Mouse (Mus musculus) naive thymus-derived CD4-positive, alpha-beta T cell, adult 2 months (primary cell): ENCODE results near the gene Ptpro.
A peak's percentile ranks its signal among the peaks of the same experiment; 100 is the strongest.
"Not testable (repeated sequence)": the region's sequence is repeated elsewhere in the genome, so short reads cannot be mapped to it uniquely, and the experiment has no call there.

Experiments
- DNase-seq: peaks from one replicate; pipeline ENCODE4 v3.0.0-alpha.2; 2011; ENCODE audit warnings: low read depth

Ptpro gene

DNA sequence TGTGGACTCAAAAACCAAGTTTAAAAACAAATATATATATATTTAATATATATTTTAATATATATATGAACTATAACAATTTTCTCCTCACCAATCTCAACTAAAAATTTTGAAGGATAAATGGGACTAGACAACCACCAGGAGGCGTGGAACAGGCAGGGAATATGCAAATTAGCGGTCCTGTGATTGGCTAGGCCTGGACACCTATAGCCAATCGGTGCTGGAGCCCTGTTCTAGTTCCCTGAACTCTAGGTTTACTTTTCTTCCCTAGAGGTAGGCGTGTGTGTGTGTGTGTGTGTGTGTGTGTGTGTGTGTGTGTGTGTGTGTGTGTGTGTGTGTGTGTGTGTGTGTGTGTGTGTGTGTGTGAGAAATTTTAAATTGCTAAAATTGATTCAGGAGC is 134.8 kb downstream of the Ptpro start:
- DNase-seq: no peak

DNA sequence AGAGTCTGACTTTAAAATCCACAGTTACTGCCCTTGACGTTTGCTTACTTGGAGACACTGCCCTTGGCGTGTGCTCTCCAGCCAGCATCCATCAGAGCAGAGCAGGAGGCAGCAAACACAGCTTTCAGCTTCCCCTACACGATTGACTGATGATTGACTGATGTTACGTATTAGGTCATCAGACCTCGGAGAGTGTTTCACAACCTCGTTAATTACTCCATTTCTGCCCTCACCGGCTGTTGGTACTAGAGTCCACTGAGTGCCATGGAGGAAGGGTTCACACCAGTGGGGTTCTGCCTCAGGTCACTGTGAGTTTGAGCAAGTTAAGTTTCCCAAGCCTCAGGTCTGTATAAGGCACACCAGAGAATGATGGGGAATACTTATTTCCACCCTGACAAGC is 143.0 kb downstream of the Ptpro start:
- DNase-seq: no peak

- DNase-seq: no peak
Observed at GRCm38 (mm10) chr6:137396106-137396793, 144.1 kb downstream of the Ptpro start.

DNA sequence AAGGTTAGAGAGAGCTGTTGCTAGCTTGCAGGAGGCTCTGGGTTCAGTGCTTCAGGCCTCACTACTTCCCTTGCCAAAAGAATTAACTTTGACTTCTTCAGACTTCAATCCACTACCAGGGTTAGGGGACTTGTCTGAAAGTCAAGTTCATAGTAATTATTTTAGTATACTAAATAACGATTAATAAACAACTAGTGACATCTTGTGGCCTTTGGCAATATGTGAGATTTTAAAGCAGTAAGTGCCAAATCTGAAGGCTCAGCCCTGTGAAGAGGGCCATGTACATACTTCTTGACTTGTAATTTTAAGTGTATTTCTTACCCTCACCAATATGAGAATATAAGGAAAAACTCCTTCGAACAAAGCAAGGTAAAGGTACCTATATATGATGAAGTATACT is 145.2 kb downstream of the Ptpro start:
- no peak for DNase-seq

- DNase-seq: no peak
Observed at GRCm38 (mm10) chr6:137404196-137404595, 152.1 kb downstream of the Ptpro start.

DNA sequence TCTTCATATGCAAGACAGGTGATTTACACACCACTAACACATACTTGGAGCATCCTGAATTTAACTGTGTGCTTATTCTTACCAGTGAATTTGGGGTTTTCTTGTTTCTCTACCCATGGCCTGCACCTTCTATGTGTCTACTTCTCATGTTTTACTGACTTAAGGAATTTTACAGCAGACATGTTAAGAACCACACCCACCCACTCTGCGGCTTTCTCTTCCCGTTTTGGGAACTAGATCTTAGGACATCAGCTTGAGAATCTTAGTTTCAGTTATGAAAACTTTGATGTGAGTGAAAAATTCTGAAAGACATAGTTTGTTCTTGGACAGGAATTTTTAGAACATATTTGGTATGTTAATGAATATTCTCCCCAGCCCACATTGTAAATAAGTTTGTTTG is 153.6 kb downstream of the Ptpro start:
- no peak for DNase-seq

DNA sequence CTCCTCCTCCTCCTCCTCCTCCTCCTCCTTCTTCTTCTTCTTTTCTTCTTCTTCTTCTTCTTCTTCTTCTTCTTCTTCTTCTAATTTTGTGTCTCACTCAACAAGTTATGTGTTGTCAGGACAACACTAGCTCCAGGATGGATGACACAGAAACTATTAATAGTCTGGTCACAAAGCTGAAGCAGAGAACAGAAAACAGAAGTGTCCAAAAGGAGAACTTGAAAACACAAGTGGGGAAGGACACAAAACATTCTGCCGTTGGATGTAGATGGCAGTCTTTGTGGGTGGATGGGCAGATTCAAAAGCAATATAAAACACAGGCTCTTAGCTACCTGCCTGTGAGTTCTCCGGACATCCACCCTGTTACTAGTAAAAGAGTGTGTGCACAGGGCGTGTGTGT is 158.4 kb downstream of the Ptpro start:
- DNase-seq: peak; percentile 5

DNA sequence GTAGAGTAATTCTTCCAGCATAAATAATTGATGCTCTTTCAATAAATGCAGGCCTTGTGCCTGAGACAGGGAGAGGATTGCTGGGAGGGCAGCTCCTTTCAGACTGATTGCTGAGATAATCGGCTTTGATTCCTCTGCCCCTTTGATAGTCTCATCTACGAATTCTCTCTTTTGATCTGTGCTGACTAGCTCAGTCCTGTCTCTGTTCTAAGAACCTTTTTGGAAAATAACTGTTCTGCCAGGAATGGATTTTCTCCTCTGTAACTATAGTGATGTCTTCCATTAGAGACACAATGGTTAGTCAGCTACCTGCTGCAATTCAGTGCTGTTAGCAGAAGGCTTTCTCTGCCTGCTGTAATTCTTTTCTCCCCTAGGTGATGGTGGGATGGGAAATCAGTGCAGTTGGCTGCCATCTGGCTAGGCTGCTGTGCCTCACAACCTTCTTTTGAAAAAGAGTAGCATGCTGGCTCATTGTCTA is 159.8 kb downstream of the Ptpro start:
- DNase-seq: no peak

GRCm38 (mm10) chr6:137413045-137413444 is 160.9 kb downstream of the Ptpro start:
- DNase-seq: no peak

DNA sequence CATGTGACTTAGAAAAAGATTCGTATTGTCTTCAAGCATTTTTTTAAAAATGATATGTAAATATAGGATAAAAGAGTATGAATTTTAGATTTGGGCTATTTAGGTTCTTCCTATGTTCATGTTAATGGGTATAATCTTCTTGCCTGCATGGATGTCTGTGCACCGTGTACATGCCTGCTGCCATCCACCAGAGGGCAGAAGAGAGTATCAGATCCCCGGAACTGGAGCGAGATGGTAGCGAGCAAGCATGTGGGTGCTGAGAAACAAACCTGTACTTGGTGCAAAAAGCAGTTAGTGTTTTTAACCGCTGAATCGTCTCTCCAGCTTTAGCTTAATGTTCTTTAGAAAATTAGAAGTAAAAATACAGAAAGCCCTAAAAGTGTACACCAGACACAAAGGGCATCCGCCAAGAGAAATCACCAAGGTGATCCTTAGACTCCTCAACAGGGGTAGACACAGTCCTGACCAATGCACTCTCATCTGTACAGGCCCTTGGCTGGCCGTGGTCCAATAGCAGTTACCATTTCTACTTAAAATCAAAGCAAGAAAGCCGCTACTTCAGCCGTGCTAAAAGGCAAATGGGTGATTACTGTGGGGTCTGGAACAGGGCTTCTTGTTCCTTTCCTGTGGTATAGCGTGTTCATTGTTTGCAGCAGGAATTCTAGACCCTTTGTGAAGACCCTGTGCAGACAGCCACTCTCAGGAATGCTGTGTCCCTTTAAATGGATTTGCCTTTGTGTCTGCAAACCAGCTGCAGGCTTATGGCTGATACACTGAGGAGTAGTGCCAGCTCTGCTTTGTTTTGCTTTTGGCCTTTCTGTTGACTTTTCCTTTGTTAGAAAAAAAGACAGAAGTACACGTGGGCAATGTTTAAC is 162.6 kb downstream of the Ptpro start:
- DNase-seq: peak; percentile 66

DNA sequence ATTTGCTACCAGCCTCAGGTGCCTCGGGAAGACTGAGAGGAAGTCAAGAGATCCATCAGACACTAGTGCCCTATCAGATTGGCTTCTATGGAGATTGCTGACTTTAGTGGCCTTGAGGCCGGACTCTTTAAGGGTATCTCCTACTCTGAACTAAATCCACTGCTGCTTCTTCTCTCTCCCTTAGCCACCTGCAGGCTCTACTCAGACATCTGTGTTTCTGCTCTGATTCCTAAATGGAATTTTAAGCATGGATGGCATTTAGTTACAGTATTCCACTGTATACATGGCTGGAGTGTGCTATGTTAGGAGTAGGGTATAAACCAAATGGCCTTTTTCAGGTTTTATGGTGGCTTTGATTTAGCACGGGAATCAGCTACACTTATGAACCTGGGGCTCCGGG is 170.7 kb downstream of the Ptpro start:
- DNase-seq: no peak

GRCm38 (mm10) chr6:137423830-137424229 is 171.7 kb downstream of the Ptpro start:
- no peak for DNase-seq

DNA sequence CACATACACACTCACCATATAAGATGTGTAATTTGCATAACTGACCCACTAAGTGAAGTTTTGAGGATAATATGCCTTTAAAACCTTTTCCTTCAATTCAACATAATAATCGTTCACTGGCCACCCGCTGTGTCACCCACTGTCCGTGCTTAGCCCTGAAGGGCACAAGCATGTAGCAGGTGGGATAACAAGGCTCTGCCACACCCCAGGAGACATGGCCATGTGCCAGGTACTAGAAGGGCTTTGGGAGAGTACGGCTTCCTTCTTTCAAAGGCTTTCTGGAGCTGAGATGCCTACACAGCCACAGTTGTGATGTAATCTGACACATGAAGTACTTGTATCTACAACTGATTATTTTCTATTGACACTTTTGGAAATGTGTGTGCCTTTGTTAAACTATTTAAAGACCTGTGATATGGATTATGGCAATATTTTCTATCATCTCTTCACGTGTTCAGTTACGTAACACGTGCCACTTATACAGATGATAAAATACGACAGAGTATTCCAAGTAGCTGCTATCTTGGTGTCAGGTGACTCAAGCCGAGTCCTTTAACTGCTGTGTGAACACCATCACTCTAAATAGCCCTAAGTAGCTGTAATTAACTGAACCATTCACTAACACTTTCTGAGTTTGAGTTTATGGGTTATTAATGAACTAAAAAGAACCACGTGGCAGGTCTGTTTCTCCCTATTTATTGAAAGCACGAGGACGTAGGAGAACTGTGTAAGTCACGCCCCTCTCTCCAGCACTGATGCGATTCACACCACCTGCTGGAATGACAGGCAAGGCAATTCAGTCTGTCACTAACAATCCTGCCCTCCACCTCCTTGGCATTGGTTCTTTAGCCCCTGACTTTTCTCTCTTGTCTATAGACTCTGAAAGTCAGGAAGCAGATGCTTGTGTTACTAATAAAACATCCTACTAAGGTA is 173.6 kb downstream of the Ptpro start:
- DNase-seq: no peak

DNA sequence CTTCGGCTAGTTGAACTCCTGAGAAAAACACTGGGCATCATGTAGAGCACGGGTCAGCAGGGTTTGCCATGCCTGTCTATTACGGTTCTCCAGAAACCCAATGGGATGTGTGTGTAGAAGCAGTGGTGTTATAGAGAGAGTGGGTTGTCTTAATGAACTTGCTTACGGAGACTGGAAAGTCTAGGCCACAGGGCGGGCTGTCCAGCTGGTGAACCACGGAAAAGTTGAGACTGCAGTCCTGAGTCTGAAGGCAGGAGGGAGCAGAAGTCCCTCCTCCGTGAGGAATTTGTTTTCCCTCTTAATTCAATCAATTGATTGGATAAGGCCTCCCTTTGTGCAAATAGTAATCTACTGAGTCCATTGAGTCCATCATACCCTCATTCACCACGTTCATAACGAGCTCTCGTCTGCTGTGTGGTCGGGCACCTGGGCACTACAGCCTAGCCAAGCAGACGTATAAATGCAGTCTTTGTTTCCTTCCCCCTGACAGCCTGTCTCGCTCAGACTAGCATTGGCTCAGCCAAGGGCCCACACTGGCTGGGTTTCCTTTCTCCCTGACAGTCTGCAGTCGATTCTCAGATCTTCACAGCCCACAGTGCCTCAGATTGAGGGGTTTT is 181.5 kb downstream of the Ptpro start:
- no peak for DNase-seq

DNA sequence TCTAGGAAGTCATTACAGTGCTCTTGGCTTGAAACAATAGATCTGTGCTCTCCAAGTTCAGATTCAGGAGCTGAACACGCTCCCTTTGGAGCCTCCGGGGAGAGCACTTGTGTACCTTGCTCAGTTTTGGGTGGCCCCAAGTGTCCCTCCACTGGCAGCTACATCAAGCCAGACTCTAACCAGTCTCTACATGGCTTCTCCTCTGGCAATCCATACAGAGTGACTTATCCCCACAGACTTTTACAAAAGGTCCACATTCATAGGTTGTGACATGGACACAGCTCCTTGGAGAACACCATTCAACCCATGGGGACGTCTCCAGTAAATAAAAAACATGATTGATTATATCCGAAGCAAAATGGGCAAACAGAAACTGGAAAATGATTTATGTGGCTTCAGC is 185.4 kb downstream of the Ptpro start:
- no peak for DNase-seq

DNA sequence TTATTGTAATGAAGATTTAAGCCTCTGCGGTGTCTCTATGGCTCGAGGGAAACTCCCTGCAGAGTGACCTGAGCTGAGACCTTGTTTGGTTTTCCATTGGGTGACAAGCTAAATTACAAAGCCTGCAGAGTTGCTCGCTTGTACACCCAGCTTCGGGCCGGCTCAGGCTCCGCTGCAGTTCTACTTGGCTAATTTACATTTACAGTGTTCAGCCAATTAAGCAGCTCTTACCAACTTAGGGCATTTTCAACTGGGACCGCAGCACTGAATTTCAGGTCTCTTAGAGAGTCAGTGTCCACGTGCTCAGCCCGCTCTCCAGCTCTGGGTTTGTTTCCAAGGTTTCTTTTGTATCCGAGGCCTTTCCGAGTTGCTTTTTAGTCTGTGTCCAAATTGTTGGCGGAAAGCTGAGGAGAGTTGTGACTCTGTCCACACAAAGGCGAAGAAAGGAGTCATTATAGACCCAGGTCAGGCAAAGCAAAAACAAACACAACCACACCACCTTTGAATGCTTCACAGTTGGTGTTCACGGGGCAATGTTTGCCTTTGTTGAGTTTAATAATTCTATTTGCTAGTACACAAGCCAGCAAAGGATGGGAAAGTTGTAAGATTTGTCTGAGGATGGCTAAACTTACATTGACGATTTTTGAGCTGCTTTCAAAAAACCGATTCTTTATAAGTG is 185.9 kb downstream of the Ptpro start:
- no peak for DNase-seq

GRCm38 (mm10) chr6:137440559-137441486 is 188.7 kb downstream of the Ptpro start:
- no peak for DNase-seq

DNA sequence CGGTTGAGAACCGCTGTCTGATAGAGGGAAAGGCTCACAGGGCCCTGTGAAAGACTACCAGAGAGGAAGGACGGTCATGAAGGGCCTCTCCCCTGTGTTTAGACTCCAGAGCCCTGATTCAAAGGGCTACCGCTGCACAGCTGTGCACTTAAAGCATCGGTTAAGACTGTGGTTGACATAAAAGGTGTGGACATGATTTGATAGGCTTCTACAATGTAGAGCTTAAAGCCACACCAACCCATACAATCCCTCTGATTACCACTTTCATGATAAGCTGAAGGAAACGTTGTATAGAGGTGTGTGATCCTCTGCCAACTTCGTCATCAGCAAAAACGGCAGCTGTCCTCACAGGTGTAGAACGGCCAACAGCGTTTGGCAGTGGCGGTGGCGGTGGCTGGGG is 191.0 kb downstream of the Ptpro start:
- DNase-seq: no peak

DNA sequence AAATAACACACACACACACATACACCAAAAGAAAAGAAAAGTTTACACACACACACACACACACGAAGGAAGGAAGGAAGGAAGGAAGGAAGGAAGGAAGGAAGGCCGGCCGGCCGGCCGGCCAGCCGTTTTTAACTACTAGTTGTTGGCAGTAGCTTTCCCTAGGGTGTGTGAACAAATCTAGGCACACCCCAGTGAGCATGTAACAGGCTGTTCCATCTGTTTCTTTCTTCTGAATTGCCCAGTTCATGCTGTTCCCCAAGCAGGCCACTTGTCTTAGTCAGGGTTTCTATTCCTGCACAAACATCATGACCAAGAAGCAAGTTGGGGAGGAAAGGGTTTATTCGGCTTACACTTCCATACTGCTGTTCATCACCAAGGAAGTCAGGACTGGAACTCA is 194.0 kb downstream of the Ptpro start:
- DNase-seq: not testable (repeated sequence)

DNA sequence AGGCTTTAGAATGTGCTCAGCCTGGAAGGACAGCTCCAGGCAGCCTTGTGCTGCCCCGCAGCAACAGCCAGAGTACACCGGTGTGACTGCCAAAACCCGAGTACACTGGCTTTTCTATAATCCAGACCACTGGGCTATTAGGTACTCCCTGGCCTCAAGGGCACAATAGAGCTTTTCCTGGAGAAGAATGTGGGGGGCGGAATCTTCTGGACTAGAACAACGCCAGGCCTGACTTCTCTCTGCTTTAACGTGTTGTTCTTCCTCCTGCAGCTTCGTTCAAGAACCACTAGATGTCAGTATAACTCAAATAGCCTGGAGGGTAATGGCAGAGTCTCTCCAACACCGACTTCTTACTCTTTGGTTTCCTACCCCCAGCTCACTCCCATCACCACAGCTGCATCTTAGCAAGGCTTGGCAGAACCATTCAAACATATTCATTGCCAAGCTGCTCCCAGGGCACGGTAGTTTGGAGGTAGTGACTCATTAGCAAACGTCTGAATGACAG is 203.5 kb downstream of the Ptpro start:
- peak; percentile 67 for DNase-seq
